Comparison of ENCODE assay signal across 8 mouse cellular contexts in the genomic region with DNA sequence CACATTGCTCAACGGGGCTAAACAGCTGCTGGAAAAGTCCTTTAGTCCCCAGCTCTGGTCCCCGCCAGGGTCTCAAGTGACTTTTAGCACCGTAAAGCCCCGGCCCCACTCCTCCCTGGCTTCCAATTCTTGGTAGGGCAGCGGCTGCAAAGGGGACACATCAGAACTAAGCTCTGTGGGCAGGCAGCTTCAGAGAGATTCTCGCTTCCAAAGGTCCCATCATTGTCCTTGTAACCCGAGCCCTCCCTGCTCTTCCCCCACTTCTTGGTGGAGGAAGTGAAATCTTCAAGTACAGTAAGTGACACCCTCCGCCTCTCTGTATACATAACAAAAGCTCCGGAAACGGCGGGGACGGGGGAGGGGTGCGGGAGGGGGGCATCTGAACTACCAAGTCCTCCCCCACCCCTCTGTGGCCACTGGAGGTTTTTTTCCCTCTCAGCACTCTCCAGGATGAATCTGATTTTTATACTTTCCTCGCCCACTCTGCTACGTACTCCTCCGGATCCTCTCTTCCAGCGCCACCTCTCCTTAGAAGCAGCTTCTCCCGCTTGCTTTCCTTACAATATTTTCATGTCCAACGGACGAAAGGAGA. TPM values are rescaled to one million over a fixed set of nuclear protein-coding genes. Genes with fewer than 3 reads are reported as not detected.
DNase-seq lines count a peak whose midpoint lies in the region; ATAC-seq and TF ChIP-seq lines count a peak whose summit lies in the region.

Gene Etv1, plus strand, starts transcription at position 195 of the 592 bp plus-strand sequence.

- TF ChIP-seq EP300 in CH12.LX (IDR thresholded peaks at IDR 0.05; ENCODE audit: low read length), result no peak

- H3K79me2 ChIP-seq in CH12.LX (replicated peaks; ENCODE audit: control insufficient read depth, extremely low read depth, insufficient read depth, poor library complexity, severe bottlenecking), result no peaks in the 10 kb centered on the region

- peak; percentile 65 for DNase-seq in CH12.LX (ENCODE audit: extremely low read depth)
- peak; percentile 74 for DNase-seq in adrenal gland, postnatal 10 days
- DNase-seq in forebrain, embryonic 11.5 days (ENCODE audit: low spot score), result peak; percentile 82
- peak; percentile 67 to 68 for DNase-seq in heart, postnatal 10 days
- peak; percentile 26 to 45 for DNase-seq in kidney, postnatal 36 days
- peak; percentile 41 for DNase-seq in lung, adult 2 months
- peak; percentile 37 for DNase-seq in thymus, postnatal 0 days (ENCODE audit: low spot score)

- peak within 1 kb of the TSS; percentile 75 for H3K27ac ChIP-seq in CH12.LX (ENCODE audit: insufficient read depth, low read depth)
- H3K27ac ChIP-seq in forebrain, embryonic 11.5 days (ENCODE audit: low read depth, low read length), result peak within 1 kb of the TSS; percentile 87
- peak within 1 kb of the TSS; percentile 54 for H3K27ac ChIP-seq in neural tube, embryonic 12.5 days

- H3K36me3 ChIP-seq in CH12.LX (replicated peaks in 1 of 2; ENCODE audit: control insufficient read depth in 1 of 2, insufficient read depth in 1 of 2, low read length in 1 of 2), result no peaks in the 10 kb centered on the region
- H3K36me3 ChIP-seq in forebrain, embryonic 11.5 days (ENCODE audit: control insufficient read depth, insufficient read depth, low read length), result no peaks in the 10 kb centered on the region
- H3K36me3 ChIP-seq in neural tube, embryonic 12.5 days, result no peaks in the 10 kb centered on the region

- under 1% methylated on average over 20 of the region's 20 CpGs for WGBS in forebrain, embryonic 11.5 days
- under 1% methylated on average over 20 of the region's 20 CpGs for WGBS in lung, adult 2 months
- under 1% methylated on average over 20 of the region's 20 CpGs for WGBS in neural tube, embryonic 12.5 days

- ATAC-seq in forebrain, embryonic 11.5 days (replicated peaks; ENCODE audit: low FRiP score), result peak; percentile 45
- peak; percentile 54 for ATAC-seq in neural tube, embryonic 12.5 days (ENCODE audit: low FRiP score, low read depth)

- TF ChIP-seq RAD21 in CH12.LX (IDR thresholded peaks at IDR 0.05; ENCODE audit: low read depth, low read length), result no peak

- peak within 1 kb of the TSS; percentile 69 to 72 (median 71) for H3K4me3 ChIP-seq in CH12.LX (replicated peaks in 1 of 3; ENCODE audit: low read depth in 2 of 3, low read length in 2 of 3, poor library complexity in 1 of 3)
- H3K4me3 ChIP-seq in forebrain, embryonic 11.5 days (ENCODE audit: low read depth, low read length), result peak within 1 kb of the TSS; percentile 50
- H3K4me3 ChIP-seq in lung, adult 2 months (replicated peaks; ENCODE audit: extremely low read depth, low read depth, low read length), result peak within 1 kb of the TSS; percentile 74
- peak within 1 kb of the TSS; percentile 48 for H3K4me3 ChIP-seq in neural tube, embryonic 12.5 days

- dilution Hi-C loops in CH12.LX (cut with MboI; ENCODE audit: extremely low pct_ligation_motif_present, extremely low pct_unique_long_range_greater_than_20kb, low sequenced_read_pairs), result no loop called here

- peak within 1 kb of the TSS; percentile 98 for H3K9ac ChIP-seq in CH12.LX (ENCODE audit: insufficient read depth, low read depth)
- H3K9ac ChIP-seq in forebrain, embryonic 11.5 days (ENCODE audit: low read length), result peak within 1 kb of the TSS; percentile 57
- peak within 1 kb of the TSS; percentile 63 for H3K9ac ChIP-seq in neural tube, embryonic 12.5 days

- peak within 1 kb of the TSS; percentile 99 for H3K4me2 ChIP-seq in CH12.LX (ENCODE audit: insufficient read depth, low read depth, poor library complexity, severe bottlenecking)
- H3K4me2 ChIP-seq in forebrain, embryonic 11.5 days (ENCODE audit: low read depth, low read length, severe bottlenecking), result peak within 1 kb of the TSS; percentile 71
- peak within 1 kb of the TSS; percentile 97 for H3K4me2 ChIP-seq in neural tube, embryonic 12.5 days (replicated peaks)

- intact Hi-C loops in heart, postnatal 10 days (cut with DNase I), result loop anchor here (2.0 to 5.0 kb wide), 3 partner anchors 148 to 437 kb away; no protein-coding TSS in a partner anchor

- no peaks in the 10 kb centered on the region for H3K27me3 ChIP-seq in CH12.LX (replicated peaks)
- H3K27me3 ChIP-seq in forebrain, embryonic 11.5 days (ENCODE audit: control insufficient read depth, insufficient read depth, low read length), result no peaks in the 10 kb centered on the region
- no peaks in the 10 kb centered on the region for H3K27me3 ChIP-seq in neural tube, embryonic 12.5 days (replicated peaks)

- no peak for TF ChIP-seq POLR2A in CH12.LX (IDR thresholded peaks at IDR 0.05; ENCODE audit: low read depth, low read length)
- TF ChIP-seq POLR2A in lung, adult 2 months (IDR thresholded peaks at IDR 0.05; ENCODE audit: borderline replicate concordance, extremely low read depth, low read depth, low read length), result no peak

- TF ChIP-seq CTCF in CH12.LX (conservative IDR thresholded peaks at IDR 0.05 in 1 of 2, IDR thresholded peaks at IDR 0.05 in 1 of 2; ENCODE audit: low read depth in 2 of 2, low read length in 2 of 2), result no peak
- no peak for TF ChIP-seq CTCF in lung, adult 2 months (IDR thresholded peaks at IDR 0.05; ENCODE audit: insufficient read depth, low read length)

- H3K9me3 ChIP-seq in CH12.LX (replicated peaks; ENCODE audit: low read length), result no peaks in the 10 kb centered on the region
- H3K9me3 ChIP-seq in forebrain, embryonic 11.5 days (ENCODE audit: control insufficient read depth, low read length), result no peaks in the 10 kb centered on the region
- H3K9me3 ChIP-seq in neural tube, embryonic 12.5 days, result no peaks in the 10 kb centered on the region

- in situ Hi-C loops in CH12.LX (cut with MboI; ENCODE audit: low pct_ligation_motif_present, low pct_unique_long_range_greater_than_20kb, low sequenced_read_pairs), result no loop called here

- peaks cover 0 to 6% of the 10 kb centered on the region in 2 experiments; a peak in 1 of 4 replicates for H3K4me1 ChIP-seq in CH12.LX (ENCODE audit: control insufficient read depth in 1 of 2, insufficient read depth in 2 of 2)
- no peaks in the 10 kb centered on the region for H3K4me1 ChIP-seq in forebrain, embryonic 11.5 days (replicated peaks; ENCODE audit: control insufficient read depth, insufficient read depth, low read length)
- H3K4me1 ChIP-seq in lung, adult 2 months (ENCODE audit: control insufficient read depth, insufficient read depth, low read length), result no peaks in the 10 kb centered on the region
- no peaks in the 10 kb centered on the region; the same call in 1 of the 2 replicates for H3K4me1 ChIP-seq in neural tube, embryonic 12.5 days

TF ChIP-seq in CH12.LX, 34 proteins besides CTCF, POLR2A, EP300 and RAD21 (continues in another document):
- peak; percentile 65; the same call in 1 of the 2 replicates for TF ChIP-seq SIN3A (IDR thresholded peaks at IDR 0.05; ENCODE audit: low read length)
- peak; percentile 21; the same call in 1 of the 2 replicates for TF ChIP-seq ZNF384 (IDR thresholded peaks at IDR 0.05; ENCODE audit: low read depth, low read length)
- peak; percentile 63; the same call in 1 of the 2 replicates for TF ChIP-seq CHD2 (IDR thresholded peaks at IDR 0.05; ENCODE audit: low read length)
- peak; percentile 38; the same call in 1 of the 2 replicates for TF ChIP-seq BHLHE40 (IDR thresholded peaks at IDR 0.05; ENCODE audit: low read depth, low read length)
- TF ChIP-seq JUND (conservative IDR thresholded peaks at IDR 0.05; ENCODE audit: low read depth, low read length), result no peak
- TF ChIP-seq ETS1 (conservative IDR thresholded peaks at IDR 0.05; ENCODE audit: low read depth, low read length), result peak; percentile 31; the same call in 1 of the 2 replicates
- TF ChIP-seq JUN (IDR thresholded peaks at IDR 0.05; ENCODE audit: insufficient read depth, low read depth, low read length), result no peak
- TF ChIP-seq TBP (conservative IDR thresholded peaks at IDR 0.05; ENCODE audit: low read depth, low read length), result no peak
- no peak for TF ChIP-seq RCOR1 (conservative IDR thresholded peaks at IDR 0.05; ENCODE audit: low read depth, low read length)
- no peak; the same call in 1 of the 2 replicates for TF ChIP-seq MXI1 (IDR thresholded peaks at IDR 0.05; ENCODE audit: low read depth, low read length)
- TF ChIP-seq NRF1 (IDR thresholded peaks at IDR 0.05; ENCODE audit: low read depth, low read length), result no peak
- no peak for TF ChIP-seq NELFE (IDR thresholded peaks at IDR 0.05; ENCODE audit: low read depth, low read length)
- TF ChIP-seq E2F4 (IDR thresholded peaks at IDR 0.05; ENCODE audit: insufficient replicate concordance, low read depth, low read length), result no peak
- TF ChIP-seq KAT2A (IDR thresholded peaks at IDR 0.05; ENCODE audit: insufficient replicate concordance, low read length), result no peak
- TF ChIP-seq POLR2AphosphoS2 (IDR thresholded peaks at IDR 0.05; ENCODE audit: low read depth, low read length), result no peak
- TF ChIP-seq MAZ (IDR thresholded peaks at IDR 0.05; ENCODE audit: low read depth, low read length), result peak; percentile 48; the same call in 1 of the 2 replicates
- no peak for TF ChIP-seq ZC3H11A (IDR thresholded peaks at IDR 0.05; ENCODE audit: low read depth, low read length)
- TF ChIP-seq ZMIZ1 (IDR thresholded peaks at IDR 0.05; ENCODE audit: low read depth, low read length), result 0 out of 2 replicates have a peak, but pooled peaks have one; percentile 35
- TF ChIP-seq IRF4 (IDR thresholded peaks at IDR 0.05; ENCODE audit: low read depth, low read length), result peak; percentile 76
- TF ChIP-seq PAX5 (IDR thresholded peaks at IDR 0.05; ENCODE audit: low read length), result no peak
- TF ChIP-seq HCFC1 (IDR thresholded peaks at IDR 0.05; ENCODE audit: low read depth, low read length), result no peak
- TF ChIP-seq MEF2A (IDR thresholded peaks at IDR 0.05; ENCODE audit: borderline replicate concordance, low read depth, low read length), result 0 out of 2 replicates have a peak, but pooled peaks have one; percentile 7
- no peak for TF ChIP-seq ZKSCAN1 (IDR thresholded peaks at IDR 0.05; ENCODE audit: borderline replicate concordance, low read depth, low read length)
- no peak for TF ChIP-seq UBTF (IDR thresholded peaks at IDR 0.05; ENCODE audit: low read depth, low read length)
- no peak for TF ChIP-seq MAFK (IDR thresholded peaks at IDR 0.05; ENCODE audit: insufficient replicate concordance, low read length)

RNA-seq across cellular contexts. Expression of gene Etv1, which starts in this region (rescaled TPM):
- 1.3 and 3.4 TPM in 2 replicates for total RNA-seq in CH12.LX (2012; rRNA removed)
- total RNA-seq in CH12.LX (2014; rRNA removed), result 3.4 and 4.4 TPM in 2 replicates
- 4.0 and 5.4 TPM in 2 replicates for polyA plus RNA-seq in CH12.LX (2012; ENCODE audit: insufficient read length, low read depth)
- total RNA-seq in adrenal gland, postnatal 10 days (2021), result 10 to 100 TPM; 33.4 to 42.8 TPM
- 25.7 and 28.0 TPM in 2 replicates for polyA plus RNA-seq in forebrain, embryonic 11.5 days (2014; fragmentation: Nextera tagmentation; extraction: Ambion mirVana)
- total RNA-seq in heart, postnatal 10 days (2021), result 10 to 100 TPM; 15.2 to 16.5 TPM
- 5.6 and 7.8 TPM in 2 replicates for polyA plus RNA-seq in lung, adult 2 months (2012; rRNA removed)
- 18.0 and 21.0 TPM in 2 replicates for polyA plus RNA-seq in neural tube, embryonic 12.5 days (2016; fragmentation: Nextera tagmentation; extraction: Ambion mirVana)
- 1.6 and 1.8 TPM in 2 replicates for polyA plus RNA-seq in thymus, postnatal 0 days (2015; fragmentation: Nextera tagmentation; extraction: Ambion mirVana)

Comparison
In these comparisons a context has a peak if more than half of its experiments do, and no peak if none do; other contexts are left out.
1. Peak in every context shown above with its lines: DNase-seq, ATAC-seq, H3K4me3 ChIP-seq and H3K27ac ChIP-seq.